Mouse (Mus musculus) lung, adult 2 months (tissue): ENCODE data around the gene Vpreb3.

Experiments
- CTCF ChIP-seq: fragments of 200-500 bp; IDR thresholded peaks from 2 replicates; pipeline ENCODE4 v1.5.1; 2011; ENCODE audit warnings: mild to moderate bottlenecking, low read length, control low read depth; ENCODE audit not compliant: insufficient read depth
- POLR2A ChIP-seq: fragments of 200-500 bp; IDR thresholded peaks from 2 replicates; pipeline ENCODE4 v1.6.1; 2011; ENCODE audit warnings: low read depth, mild to moderate bottlenecking, control low read depth, low read length, borderline replicate concordance; ENCODE audit errors: extremely low read depth

GRCm38 (mm10) chr10:75916840-75917239, 26.0 kb upstream of the Vpreb3 start:
- TF ChIP-seq POLR2A, result no peak
- no peak for TF ChIP-seq CTCF
